Mouse (Mus musculus) neural tube, postnatal 0 days (tissue): ENCODE measurements around the gene Timm22. TPM values are rescaled to one million over a fixed set of nuclear protein-coding genes. Genes with fewer than 3 reads are reported as not detected.

Experiments
- polyA plus RNA-seq: library from polyadenylated mRNA; unstranded; fragments of >200 nt; fragmentation: Nextera tagmentation; extraction: Ambion mirVana; gene quantifications from 2 replicates; pipeline ENCODE4 v1.2.1, GENCODE M21; 2015

Timm22 gene
- polyA plus RNA-seq = 106 and 119 TPM in 2 replicates

DNA sequence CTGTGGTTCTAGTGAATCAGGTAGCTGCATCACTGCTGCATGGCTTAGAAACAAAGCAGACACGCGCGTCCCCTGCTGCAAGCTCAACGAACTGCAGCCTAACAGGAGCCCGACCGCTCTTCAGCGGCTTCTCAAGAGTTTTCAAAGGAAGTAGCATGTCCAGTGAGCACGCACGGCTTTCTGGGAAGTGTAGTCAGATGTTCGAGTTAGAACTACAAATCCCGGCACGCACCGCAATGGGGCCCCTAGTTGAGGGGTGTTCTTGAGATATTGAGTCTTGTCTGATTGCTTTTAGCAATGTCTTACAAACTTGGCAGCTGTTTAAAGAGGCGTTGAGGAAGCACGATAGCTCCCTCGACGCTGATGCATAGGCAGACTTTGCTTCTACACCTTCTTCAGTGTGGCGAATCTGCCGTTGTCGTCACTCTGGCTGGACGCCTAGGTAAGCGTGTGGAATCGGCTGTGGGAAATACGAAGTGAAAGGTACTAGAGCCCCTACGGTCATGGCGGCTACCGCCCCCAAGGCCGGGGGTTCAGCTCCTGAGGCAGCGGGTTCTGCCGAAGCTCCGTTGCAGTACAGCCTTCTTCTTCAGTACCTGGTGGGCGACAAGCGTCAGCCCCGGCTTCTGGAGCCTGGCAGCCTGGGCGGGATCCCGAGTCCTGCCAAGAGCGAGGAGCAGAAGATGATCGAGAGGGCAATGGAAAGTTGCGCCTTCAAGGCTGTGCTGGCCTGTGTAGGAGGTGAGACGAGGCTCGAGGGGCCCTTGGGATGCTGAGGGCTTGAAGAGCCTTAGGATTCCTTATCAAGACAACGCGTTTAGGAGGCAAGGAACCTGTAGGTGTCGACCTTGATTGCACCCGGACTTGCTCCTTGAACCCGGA, at the start of gene Timm22:
TSS of gene Timm22 (plus strand) at position 251 of the 882 bp plus-strand sequence.

DNA sequence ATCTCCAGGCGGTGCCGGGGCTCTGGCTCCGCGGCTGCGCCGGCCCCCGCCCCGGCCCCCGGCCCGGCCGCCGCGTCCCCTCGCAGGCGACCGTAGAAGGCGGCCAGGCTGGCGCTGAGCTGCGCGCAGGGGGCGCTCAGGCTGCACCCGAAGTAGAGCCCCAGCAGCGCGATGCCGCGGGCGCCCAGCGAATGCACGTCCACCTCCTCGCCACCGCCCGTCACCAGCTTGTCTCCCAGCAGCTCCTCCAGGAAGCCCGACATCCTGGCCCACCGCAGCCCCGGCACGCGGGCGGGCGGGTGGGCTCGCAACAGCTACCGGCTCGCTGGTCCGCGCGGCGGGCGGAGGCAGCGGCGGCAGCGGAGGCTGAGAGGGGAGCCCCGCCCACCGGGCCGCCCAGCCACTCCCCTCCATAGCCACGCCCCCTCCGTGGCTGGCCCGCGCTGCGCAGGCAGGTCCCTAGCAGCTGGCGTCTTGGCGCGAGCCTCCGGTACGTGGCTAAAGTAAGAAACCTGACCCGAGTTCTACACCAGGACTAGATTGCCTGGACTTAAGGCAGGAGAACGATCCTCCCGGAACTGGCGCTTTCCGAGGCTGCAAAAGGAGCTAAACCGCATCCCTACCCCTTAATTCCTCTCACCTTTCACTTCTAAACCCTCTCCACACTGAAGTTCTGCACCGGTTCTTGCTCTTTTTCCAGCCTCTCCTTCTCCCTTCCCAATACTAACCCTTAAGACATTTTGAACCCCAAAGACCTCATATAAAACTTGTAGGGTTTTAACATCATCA, 7.8 kb upstream of the Timm22 start, which contains the start of gene Nxn:
TSS of gene Nxn (minus strand) at position 343 of the 789 bp plus-strand sequence.

Other genes starting within 250 kb of the Timm22 start
- 55.1 and 57.1 TPM in 2 replicates for gene Vps53, start 227.3 kb upstream of the Timm22 start, polyA plus RNA-seq
- 20.2 and 21.7 TPM in 2 replicates for gene Fam57a, start 227.3 kb upstream of the Timm22 start, polyA plus RNA-seq
- 0.59 and 1.1 TPM in 2 replicates for gene Dbil5, start 189.3 kb upstream of the Timm22 start, polyA plus RNA-seq
- 9.1 and 12.5 TPM in 2 replicates for gene Gemin4, start 189.3 kb upstream of the Timm22 start, polyA plus RNA-seq
- gene Mrm3, start 163.2 kb upstream of the Timm22 start, polyA plus RNA-seq = 27.1 and 29.6 TPM in 2 replicates
- 103 and 109 TPM in 2 replicates for gene Glod4, start 163.2 kb upstream of the Timm22 start, polyA plus RNA-seq
- gene Nxn, start 7.8 kb upstream of the Timm22 start, polyA plus RNA-seq = 25.8 and 26.6 TPM in 2 replicates
- 76.3 and 84.9 TPM in 2 replicates for gene Abr, start 215.4 kb downstream of the Timm22 start, polyA plus RNA-seq